Mouse (Mus musculus) forebrain, embryonic 14.5 days (tissue): ENCODE results near the gene Sgtb. TPM values are rescaled to one million over a fixed set of nuclear protein-coding genes. Genes with fewer than 3 reads are reported as not detected.

ENCODE experiments used
- ATAC-seq: fragments of 200-750 bp; cut with Nextera tagmentation; 2 replicates; pipeline ENCODE4 v1.8.0; 2017; ENCODE audit warnings: mild to moderate bottlenecking, moderate library complexity
- DNase-seq: peaks from one replicate; pipeline ENCODE4 v3.0.0-alpha.2; 2015; ENCODE audit warnings: low spot score
- H3K27ac ChIP-seq: fragments of 300-500 bp; sonication (generic); 2 replicates; pipeline ENCODE4 v1.5.1; 2014; ENCODE audit warnings: low read depth, mild to moderate bottlenecking, control low read depth, low read length, moderate library complexity
- H3K27me3 ChIP-seq: fragments of 300-500 bp; sonication (generic); replicated peaks from 2 replicates; pipeline ENCODE4 v1.6.1; 2014; ENCODE audit warnings: low read length, control low read depth, mixed read lengths; ENCODE audit not compliant: control insufficient read depth, insufficient read depth
- H3K36me3 ChIP-seq: fragments of 300-500 bp; sonication (generic); 2 replicates; pipeline ENCODE4 v1.6.1; 2014; ENCODE audit warnings: low read length, control low read depth; ENCODE audit not compliant: control insufficient read depth, insufficient read depth
- H3K4me1 ChIP-seq: fragments of 300-500 bp; sonication (generic); 2 replicates; pipeline ENCODE4 v1.6.1; 2014; ENCODE audit warnings: antibody characterized with exemption, low read length, control low read depth; ENCODE audit not compliant: control insufficient read depth, insufficient read depth
- H3K4me2 ChIP-seq: fragments of 300-500 bp; sonication (generic); 2 replicates; pipeline ENCODE4 v1.6.1; 2014; ENCODE audit warnings: mild to moderate bottlenecking, control low read depth, low read length
- H3K4me3 ChIP-seq: fragments of 300-500 bp; sonication (generic); 2 replicates; pipeline ENCODE4 v1.5.1; 2014; ENCODE audit warnings: low read depth, low read length, control low read depth
- H3K9ac ChIP-seq: fragments of 300-500 bp; sonication (generic); 2 replicates; pipeline ENCODE4 v1.6.1; 2014; ENCODE audit warnings: mild to moderate bottlenecking, low read length, control low read depth, moderate library complexity
- H3K9me3 ChIP-seq: fragments of 300-500 bp; sonication (generic); replicated peaks from 2 replicates; pipeline ENCODE4 v1.6.1; 2016; ENCODE audit warnings: low read length, control low read depth, mixed read lengths; ENCODE audit not compliant: control insufficient read depth
- WGBS: fragments of 180-500 bp; shearing (Covaris S2); extraction: QIAGEN DNeasy Blood & Tissue Kit; methylation state at CpG from one replicate; pipeline ENCODE4 v1.1.7; 2014; 5-methylcytosine and 5-hydroxymethylcytosine counted together
- polyA plus RNA-seq: library from polyadenylated mRNA; unstranded; fragments of >200 nt; fragmentation: Nextera tagmentation; extraction: Ambion mirVana; gene quantifications from 2 replicates; pipeline ENCODE4 v1.2.1, GENCODE M21; 2014

The Sgtb gene
- polyA plus RNA-seq, 1 experiment from 2014 or later, result 29.4 TPM

GRCm38 (mm10) chr13:104179176-104179888, 69.8 kb downstream of the Sgtb start:
- Histone ChIP-seq H3K27ac (no peak overlapping the region), H3K4me3 (peak overlapping the region; percentile 84), H3K4me2 (peak overlapping the region; percentile 57), H3K36me3 (peaks cover 25% of the 10 kb centered on the region), H3K9ac (peak overlapping the region; percentile 89), H3K4me1 (peaks cover 16% of the 10 kb centered on the region), H3K9me3 (no peaks in the 10 kb centered on the region), H3K27me3 (no peaks in the 10 kb centered on the region)
- 21% methylated on average over 13 of the region's 13 CpGs for WGBS
- peak; percentile 8 for DNase-seq
- no peak; the same call in 1 of the 2 replicates for ATAC-seq

GRCm38 (mm10) chr13:104187357-104187756, 77.8 kb downstream of the Sgtb start:
- no peak overlapping the region for H3K4me3 ChIP-seq
- DNase-seq (no peak), ATAC-seq (no peak)
- H3K36me3 ChIP-seq, result peaks cover 55% of the 10 kb centered on the region
- H3K27ac ChIP-seq, result no peak overlapping the region
- no peak overlapping the region for H3K4me2 ChIP-seq
- H3K9ac ChIP-seq, result no peak overlapping the region
- H3K9me3 ChIP-seq, result no peaks in the 10 kb centered on the region
- H3K4me1 ChIP-seq, result no peaks in the 10 kb centered on the region
- 92% methylated on average over 4 of the region's 4 CpGs for WGBS
- H3K27me3 ChIP-seq, result no peaks in the 10 kb centered on the region

Other genes with a start within 250 kb of the Sgtb start
- gene Erbin, start 189.2 kb upstream of the Sgtb start, polyA plus RNA-seq, result 16.5 and 18.9 TPM in 2 replicates
- gene Nln, start 127 bp upstream of the Sgtb start, polyA plus RNA-seq, result 34.6 and 45.6 TPM in 2 replicates
- 65.7 and 68.0 TPM in 2 replicates for gene Trappc13, start 68.7 kb downstream of the Sgtb start, polyA plus RNA-seq
- 39.9 and 46.6 TPM in 2 replicates for gene Trim23, start 69.1 kb downstream of the Sgtb start, polyA plus RNA-seq
- 27.9 and 33.1 TPM in 2 replicates for gene Cenpk, start 118.9 kb downstream of the Sgtb start, polyA plus RNA-seq
- gene Ppwd1, start 119.1 kb downstream of the Sgtb start, polyA plus RNA-seq, result 7.8 and 9.0 TPM in 2 replicates
- gene Adamts6, start 178.1 kb downstream of the Sgtb start, polyA plus RNA-seq, result 2.0 and 2.2 TPM in 2 replicates